Mouse (Mus musculus) gastrocnemius, adult 2 months (tissue): ENCODE measurements at regions not wholly inside any gene's neighbourhood (a gene's known extent, or its start where the extent isn't known, plus 50 kb on each side); places are given as distances from the start of the nearest gene placed in this dataset.
"Not testable (repeated sequence)": the region's sequence is repeated elsewhere in the genome, so short reads cannot be mapped to it uniquely, and the experiment has no call there.

Experiments
- DNase-seq: peaks from one replicate; pipeline ENCODE4 v3.0.0; 2022
- H3K27ac ChIP-seq: fragments of 200-600 bp; 2 replicates; pipeline ENCODE4 v1.8.1; 2022; ENCODE audit warnings: mild to moderate bottlenecking
- H3K4me3 ChIP-seq: fragments of 200-600 bp; 2 replicates; pipeline ENCODE4 v1.8.1; 2022; ENCODE audit warnings: mild to moderate bottlenecking, moderate library complexity
- CTCF ChIP-seq: fragments of 200-600 bp; IDR thresholded peaks from 2 replicates; pipeline ENCODE4 v1.8.1; 2022; ENCODE audit warnings: antibody characterized with exemption, mild to moderate bottlenecking, moderate library complexity
- intact Hi-C: fragments of 180-260 bp; cut with DNase I; formaldehyde crosslinking; loops from one replicate; pipeline ENCODE4 v1.15.1; 2025

DNA sequence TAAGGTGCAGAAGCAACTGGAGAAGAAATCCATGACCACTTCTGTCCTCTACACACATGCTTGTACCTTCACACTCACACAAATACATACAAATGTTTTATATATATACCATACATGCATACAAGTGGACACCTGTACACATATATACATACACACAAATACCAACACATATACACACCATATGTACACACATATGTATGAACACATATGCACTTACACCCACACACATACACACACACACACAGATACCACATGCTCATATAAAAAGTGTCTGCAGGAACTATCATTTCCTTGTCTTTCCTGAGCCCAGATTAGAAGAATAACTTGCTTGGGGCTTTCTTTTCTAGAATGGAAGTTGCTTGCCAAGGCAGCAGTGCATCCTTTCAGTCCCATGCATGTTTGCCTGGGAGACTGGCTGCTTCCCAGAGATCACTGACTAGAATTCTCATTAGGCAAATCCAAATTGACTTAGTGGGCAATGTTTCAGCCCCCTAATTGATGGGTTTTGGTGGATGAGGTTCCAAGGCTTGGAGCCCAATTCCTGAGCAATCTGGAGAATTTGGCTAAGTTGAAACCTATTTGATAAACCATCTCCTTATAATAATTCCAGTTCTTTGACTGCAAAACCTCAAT, 169.2 kb upstream of the Hddc2 start:
- DNase-seq: no peak
- no peak overlapping the region for H3K4me3 ChIP-seq
- intact Hi-C loops: no loop called here
- TF ChIP-seq CTCF: no peak
- no peak overlapping the region for H3K27ac ChIP-seq

DNA sequence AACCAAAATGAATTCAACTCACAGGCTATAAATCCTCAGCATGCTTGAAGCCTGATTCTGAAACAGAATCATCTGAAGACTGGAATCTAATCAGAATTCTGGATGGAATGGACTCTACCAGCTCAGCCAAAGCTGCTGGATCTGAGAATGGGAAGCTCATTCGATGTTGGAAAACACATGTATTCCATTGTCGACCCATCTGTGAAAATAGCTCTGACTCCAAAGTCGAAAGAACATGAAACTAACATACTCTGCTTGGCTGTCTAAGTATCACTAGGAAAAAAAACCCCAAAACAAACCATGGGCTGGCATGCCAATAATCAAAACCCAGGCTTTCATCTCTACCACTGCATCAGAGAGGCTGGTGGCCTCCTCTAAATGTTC, 168.7 kb upstream of the Hddc2 start:
- Histone ChIP-seq H3K4me3 (no peak overlapping the region), H3K27ac (no peak overlapping the region)
- no peak for DNase-seq
- TF ChIP-seq CTCF: no peak
- intact Hi-C loops: no loop called here

DNA sequence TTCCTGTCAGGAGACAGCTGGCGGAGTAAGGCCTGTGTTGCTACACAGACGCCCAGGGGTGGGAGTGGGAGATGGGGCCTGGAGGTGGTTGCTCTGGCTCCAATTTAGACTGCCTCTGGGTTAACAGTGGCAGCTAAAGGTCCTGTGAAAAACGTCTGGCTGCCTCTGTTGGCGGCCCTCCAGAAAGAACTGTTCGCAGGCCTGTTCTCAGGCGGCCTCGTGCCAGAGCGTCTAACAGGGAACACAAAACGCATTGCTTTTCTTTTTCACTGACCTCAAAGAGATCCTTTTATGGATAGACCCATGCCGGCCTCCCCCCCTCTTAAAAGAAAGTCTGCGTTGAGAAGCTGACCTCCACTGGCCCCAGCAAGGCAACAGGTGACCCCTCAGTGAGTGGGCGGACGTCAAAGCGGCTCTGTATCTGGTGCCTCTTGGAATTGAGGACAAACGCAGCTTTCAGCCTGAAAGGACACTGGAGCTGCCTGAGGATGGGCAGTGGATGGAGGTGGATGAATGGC, 140.0 kb upstream of the Hddc2 start:
- peak; percentile 52 for DNase-seq
- intact Hi-C loops: no loop called here
- no peak overlapping the region; the same call in 1 of the 2 replicates for H3K27ac ChIP-seq
- TF ChIP-seq CTCF: no peak
- no peak overlapping the region for H3K4me3 ChIP-seq

DNA sequence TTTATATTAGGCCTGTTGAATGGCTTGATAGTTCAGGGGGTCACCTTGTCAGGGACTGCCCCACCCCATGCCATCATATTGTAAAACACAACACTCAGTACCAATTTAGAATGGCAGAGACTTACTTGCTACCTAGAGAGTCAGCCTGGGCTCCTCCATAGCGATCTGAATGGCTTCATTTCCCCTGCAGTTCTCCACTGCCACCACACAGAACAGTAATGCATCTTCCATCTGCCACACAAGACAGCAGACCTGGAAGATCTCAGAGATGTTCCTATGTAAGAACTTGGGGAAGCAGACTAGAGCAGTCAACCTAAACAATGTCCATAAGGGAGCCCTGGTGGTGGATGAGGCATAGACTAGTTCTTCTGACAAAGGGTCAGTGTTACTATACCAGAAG, 123.6 kb upstream of the Hddc2 start:
- Histone ChIP-seq H3K4me3 (no peak overlapping the region), H3K27ac (no peak overlapping the region)
- TF ChIP-seq CTCF: no peak
- intact Hi-C loops: no loop called here
- DNase-seq: no peak

DNA sequence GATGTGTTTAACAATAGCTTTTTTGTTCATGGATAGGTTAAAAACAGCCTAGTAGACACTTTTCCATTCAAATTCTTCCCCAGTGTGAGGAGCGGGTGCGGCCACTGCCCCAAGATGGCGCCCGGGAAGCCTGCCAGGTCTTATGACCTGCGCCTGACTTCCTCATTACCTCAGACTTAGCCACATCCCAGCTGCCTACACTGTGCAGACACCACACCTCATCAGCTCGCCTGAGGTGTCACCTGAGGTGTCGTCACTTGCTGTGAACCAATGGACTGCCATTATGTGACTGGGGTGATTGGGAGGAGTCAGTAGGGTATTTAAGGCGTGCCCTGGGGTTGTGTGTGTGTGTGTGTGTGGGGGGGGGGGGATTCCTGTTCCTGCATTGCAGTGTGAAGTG, 101.0 kb upstream of the Hddc2 start:
- DNase-seq, intact Hi-C loops, H3K27ac ChIP-seq: not testable (repeated sequence)

DNA sequence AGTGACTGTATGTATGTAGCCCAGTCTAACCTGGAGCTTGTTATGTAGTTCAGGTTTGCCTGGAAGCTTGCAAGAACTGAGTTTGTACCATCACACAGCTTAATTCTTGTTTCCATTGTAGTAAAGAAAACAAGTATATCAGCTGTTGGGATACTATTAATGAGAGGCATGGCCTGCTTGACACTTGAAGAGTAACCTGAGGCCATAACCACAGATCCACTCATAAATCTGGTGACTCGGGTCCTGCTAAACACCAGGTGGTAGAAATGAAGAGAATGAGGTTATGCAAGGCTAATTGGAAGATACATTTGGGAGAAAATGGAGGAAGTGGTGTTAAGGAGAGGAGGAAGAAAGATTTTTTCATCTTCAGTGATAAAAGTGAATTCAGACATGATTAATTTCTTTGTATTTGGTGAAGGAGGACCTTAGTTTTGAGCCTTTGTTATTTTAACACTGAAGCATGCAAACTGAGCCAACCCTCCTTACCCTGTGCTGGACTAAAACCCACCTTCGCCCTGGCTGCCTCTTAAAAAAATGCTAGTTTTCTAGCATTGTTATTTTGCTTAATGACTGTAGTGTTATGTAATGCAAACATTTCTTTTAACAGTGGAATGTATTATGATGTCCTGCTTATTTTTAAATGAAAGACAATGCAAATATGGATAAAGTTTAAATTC, 100.3 kb upstream of the Hddc2 start:
- intact Hi-C loops: no loop called here
- Histone ChIP-seq H3K4me3 (no peak overlapping the region), H3K27ac (no peak overlapping the region)
- no peak for TF ChIP-seq CTCF
- no peak for DNase-seq

More for the DNA sequence above, 101.0 kb upstream of the Hddc2 start:
- not testable (repeated sequence) for H3K4me3 ChIP-seq

DNA sequence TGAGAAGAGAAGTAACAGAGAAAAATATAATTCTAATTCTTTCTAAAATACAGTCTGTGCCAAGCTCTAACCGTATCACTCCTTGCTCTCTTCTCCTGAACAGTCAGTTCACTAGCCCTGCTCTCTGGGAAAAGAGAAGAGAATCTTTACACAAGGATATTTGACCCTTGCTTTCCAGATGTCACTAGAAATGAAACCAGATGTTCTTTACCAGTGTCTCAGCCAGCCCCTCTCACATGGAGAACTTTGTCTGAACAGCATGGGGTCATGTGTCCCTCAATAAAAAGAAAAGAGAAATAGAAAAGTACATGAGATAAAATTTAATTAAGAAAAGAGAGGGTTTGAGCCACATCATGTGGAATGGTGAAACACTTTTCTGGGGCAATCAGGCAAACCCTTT, 91.3 kb upstream of the Hddc2 start:
- H3K27ac ChIP-seq: no peak overlapping the region
- TF ChIP-seq CTCF: no peak
- H3K4me3 ChIP-seq: no peak overlapping the region
- intact Hi-C loops: no loop called here
- DNase-seq: no peak

DNA sequence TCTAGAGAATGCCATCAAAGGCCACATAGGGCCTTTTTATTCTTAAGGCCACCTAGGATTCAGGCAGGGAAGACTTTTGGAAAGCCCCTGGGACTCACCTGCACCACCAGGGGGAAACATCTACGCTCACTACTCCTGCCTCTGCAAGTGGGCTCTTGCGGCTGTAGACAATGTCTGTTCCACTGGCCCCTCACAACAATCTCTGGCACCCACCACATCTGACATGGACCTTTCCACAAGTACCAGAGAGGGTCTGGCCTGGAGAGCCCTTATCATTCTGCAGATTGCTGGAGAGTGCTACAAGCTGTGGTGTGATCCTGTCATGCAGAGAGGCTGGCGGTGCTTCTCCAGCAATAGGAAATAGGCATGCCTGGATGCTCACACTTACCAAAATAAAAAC, 84.1 kb upstream of the Hddc2 start:
- TF ChIP-seq CTCF: no peak
- intact Hi-C loops: no loop called here
- no peak overlapping the region for H3K27ac ChIP-seq
- H3K4me3 ChIP-seq: no peak overlapping the region
- DNase-seq: no peak

DNA sequence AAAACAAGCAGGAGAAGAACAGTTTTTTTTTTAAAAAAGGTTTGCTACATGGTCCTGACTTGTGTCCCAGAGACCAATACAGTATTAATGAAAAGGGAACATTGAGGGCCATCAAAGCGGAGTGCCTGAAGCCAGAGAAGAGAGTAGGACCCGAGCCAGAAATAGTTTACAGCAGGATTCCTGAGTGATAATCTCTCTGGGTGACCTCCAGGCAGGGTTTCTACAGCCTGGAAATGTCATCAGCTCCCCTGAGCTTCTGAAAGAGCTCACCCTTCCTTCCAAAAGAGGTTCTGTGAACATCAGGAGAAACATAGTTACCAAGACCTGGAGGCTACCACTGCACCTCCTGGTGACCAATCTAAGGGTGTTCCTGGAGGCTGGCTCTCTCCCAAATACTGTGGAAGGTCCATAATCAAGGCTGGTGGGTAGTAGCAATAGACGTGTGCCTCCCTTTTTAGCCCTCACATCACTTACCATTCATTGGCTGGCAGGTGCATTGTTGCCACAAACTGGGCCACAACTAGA, 70.7 kb upstream of the Hddc2 start:
- no peak for DNase-seq
- no peak overlapping the region for H3K4me3 ChIP-seq
- intact Hi-C loops: no loop called here
- no peak for TF ChIP-seq CTCF
- H3K27ac ChIP-seq: no peak overlapping the region

DNA sequence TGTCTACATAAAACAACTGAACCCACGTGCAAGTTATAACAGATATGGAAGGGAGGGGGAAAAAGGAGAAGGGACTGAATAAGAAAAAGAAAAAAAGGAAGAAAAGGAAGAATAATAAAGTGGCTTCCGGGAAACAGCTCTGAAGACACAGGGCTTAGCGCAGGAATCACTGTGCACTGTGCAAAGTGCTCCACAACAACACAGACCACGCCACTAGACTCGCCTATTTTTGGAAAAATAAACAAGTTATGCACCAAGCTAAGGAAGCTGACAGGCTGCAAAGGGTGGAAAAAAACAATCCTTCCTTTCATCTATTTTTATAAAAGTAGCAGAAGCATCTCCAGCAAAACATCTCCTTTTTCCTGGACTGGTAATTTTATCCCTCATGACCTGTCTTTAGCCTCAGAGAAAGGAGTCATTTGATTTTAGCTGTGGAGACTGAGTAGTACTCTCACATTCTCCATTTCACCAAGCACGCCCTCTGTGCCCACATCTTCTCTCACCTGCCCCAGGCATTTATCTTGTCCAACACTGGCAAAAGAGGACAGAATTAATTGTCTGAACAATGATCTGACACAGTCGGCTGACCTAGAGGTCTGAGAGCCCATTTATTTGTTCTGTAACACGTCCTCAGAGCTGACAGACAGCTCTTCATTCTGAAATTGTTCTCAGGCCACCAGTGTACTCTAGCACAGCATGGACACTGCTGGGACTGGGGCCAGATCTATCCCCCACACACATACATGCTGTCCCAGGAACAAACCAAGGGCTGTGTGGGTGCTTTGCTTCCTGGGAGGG, 60.4 kb upstream of the Hddc2 start:
- DNase-seq: no peak
- H3K4me3 ChIP-seq: no peak overlapping the region
- TF ChIP-seq CTCF: no peak
- intact Hi-C loops: no loop called here
- no peak overlapping the region for H3K27ac ChIP-seq

DNA sequence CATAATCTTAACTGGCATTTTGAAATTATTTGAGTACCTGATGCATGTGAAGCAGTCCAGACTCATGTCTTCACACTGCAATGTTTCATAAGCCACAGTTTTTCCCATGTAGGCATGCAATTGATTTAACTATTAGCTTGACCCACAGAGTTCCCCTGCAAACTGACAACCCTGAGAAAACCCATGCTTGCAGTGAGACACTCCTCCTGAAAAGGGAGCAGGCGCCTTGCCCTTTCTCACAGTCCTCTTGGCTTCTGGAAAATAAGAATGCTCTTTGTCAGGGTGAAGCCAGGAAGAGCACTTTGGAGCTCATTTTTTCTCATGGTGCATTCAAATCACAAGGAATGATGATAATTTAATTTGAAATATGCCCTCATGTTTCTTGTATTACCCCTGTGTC, 56.2 kb upstream of the Hddc2 start:
- TF ChIP-seq CTCF: no peak
- no peak overlapping the region for H3K27ac ChIP-seq
- no peak for DNase-seq
- H3K4me3 ChIP-seq: no peak overlapping the region
- intact Hi-C loops: no loop called here

DNA sequence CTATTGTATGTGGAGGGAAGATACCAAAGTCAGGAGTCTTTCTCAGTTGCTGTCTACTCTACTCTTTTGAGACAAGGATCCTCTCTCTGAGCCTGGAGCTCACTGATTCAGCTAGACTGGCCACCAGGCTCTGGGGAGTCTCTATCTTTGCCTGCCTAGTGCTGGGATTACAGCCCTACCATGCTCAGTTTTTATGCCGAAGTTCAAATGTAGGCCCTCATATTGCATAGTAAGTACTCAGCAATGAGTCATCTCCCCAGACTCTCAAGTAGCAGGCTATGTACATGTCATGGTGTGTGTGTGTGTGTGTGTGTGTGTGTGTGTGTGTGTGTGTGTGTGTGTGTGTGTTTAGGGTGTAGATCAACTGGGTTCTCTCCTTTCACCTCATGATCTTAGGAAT, 55.6 kb upstream of the Hddc2 start:
- no peak for DNase-seq
- TF ChIP-seq CTCF: no peak
- no peak overlapping the region for H3K27ac ChIP-seq
- no peak overlapping the region for H3K4me3 ChIP-seq
- intact Hi-C loops: no loop called here

DNA sequence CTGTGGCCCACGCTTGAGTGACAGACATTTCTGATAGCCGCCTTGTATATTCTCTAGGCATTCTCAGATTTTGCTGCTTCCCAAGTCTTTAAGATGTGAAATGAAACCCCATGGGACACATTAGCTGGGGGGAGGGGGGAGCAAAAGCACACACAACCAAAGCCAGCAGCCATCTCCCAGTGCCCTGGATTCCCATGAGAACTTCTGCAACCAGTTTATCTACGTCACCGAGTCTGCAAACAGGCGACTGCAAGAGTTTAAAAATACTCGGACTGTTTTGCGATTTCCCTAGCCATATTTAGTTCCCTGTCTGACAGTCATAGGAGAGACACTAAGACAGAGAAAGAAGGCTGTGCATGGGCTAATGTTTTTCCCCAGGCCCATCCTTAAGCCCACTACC, 52.3 kb upstream of the Hddc2 start:
- intact Hi-C loops: no loop called here
- DNase-seq: no peak
- TF ChIP-seq CTCF: no peak

More for the DNA sequence above, 52.3 kb upstream of the Hddc2 start:
- H3K27ac ChIP-seq: peak overlapping the region; percentile 54
- H3K4me3 ChIP-seq: no peak overlapping the region
